Mouse (Mus musculus): ENCODE measurements at regions not wholly inside any gene's neighbourhood (a gene's known extent, or its start where the extent isn't known, plus 50 kb on each side); places are given as distances from the start of the nearest gene placed in this dataset.

DNA sequence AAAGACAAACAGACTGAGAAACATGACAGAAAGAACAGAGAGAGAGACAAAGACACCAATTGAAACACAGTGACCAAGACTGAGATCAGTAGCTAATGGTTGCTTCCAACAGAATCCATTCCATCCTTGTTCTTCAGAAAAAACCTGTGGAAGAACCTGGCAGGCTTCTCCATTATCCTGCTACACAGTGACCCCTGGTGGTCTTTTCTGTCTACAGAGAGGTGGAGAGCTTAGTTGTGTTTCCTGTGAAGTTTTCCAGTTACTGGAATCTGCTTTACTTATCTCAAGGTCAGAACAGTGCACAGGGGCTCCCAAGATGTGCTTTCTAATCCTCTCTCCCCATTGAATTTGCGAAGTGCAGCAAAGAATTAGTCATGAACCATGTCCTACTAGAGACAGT, 339.1 kb upstream of the Msl3l2 start:
- DNase-seq, result peak in 1 of 2 experiments; percentile 69

DNA sequence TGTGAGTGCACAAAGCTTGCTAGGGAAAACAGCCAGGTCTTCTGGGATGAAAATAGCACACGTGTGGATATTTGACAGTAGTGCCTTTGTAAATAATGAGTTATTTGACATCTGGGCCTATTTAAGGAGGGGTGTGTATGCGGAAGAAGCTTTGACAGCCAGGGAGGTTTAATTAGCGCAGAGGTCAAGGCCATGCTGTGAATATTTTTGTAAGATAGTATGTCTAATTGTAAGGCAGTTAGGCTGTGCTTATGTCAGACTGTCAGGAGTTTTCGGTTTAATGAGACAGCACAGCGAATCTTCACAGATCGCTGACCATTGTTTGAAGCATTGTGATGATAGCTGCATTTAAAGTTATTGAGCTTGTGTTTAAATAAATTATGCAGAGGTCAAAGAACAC, 337.1 kb upstream of the Msl3l2 start:
- DNase-seq, result no peak

DNA sequence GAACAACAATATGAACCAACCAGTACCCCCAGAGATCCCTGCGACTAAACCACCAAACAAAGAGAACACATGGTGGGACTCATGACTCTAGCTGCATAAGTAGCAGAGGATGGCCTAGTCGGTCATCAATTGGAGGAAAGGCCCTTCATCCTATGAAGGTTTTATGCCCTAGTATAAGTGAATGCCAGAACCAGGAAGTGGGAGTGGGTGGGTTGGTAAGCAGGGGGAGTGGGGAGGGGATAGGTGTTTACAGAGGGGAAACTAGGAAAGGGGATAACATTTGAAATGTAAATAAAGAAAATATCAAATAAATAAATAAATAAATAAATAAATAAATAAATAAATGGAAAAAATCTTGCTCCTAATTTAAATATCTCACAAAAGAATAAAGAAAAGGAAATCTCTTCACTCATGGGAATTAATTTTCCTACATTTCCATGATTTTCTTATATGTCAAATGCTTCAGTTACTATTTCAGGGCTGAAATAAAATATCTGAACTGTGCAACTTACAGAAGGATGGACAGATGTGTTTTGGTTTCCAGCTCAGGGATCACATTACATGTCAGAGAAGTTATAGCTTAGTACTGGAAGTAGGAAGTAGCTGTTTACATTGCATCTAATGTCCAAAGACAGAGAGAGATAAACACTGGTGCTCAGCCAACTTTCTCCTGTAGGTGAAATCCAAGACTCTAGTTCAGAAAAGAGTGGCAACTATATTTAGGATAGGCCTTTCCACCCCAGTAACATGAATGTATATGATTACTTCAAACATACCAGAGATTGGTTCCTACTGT, 323.8 kb upstream of the Msl3l2 start:
- DNase-seq, result no peak

DNA sequence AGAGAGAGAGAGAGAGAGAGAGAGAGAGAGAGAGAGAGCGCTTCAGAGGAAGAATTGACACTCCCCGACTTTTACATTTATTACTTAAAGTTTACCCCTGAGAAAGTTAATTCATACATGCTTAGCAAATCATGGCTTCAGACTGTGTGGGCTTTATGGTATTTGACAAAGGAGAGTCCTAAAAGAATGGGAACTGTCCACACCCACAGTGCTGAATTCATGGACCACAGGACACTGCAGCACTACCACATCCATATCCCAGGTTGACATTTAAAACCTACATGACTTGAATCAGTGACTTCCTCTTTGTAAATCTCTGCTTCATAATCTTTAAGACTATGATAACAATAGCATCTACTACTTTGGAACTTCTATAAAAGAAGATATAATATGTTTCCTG, 292.8 kb upstream of the Msl3l2 start:
- DNase-seq, result peak in 1 of 2 experiments; percentile 4

DNA sequence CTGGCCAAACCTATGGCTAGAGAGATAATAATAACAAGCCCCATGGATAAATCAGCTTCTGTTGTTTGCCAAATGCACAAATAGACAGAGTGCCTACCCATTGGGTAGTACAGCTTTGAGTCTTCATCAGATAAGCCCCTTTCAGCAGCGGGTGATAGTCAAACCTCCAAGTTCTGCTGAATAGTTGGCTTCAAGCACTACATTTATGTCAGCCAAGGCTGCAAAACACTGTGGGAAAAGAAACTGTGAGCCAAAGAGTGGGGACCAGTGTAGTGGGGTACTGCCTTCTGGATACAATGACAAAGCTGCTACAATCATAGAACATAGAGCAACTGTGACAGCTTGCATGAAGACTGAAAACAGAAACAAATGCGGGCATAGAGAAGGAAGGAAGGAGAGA, 255.4 kb upstream of the Msl3l2 start:
- no peak for DNase-seq

DNA sequence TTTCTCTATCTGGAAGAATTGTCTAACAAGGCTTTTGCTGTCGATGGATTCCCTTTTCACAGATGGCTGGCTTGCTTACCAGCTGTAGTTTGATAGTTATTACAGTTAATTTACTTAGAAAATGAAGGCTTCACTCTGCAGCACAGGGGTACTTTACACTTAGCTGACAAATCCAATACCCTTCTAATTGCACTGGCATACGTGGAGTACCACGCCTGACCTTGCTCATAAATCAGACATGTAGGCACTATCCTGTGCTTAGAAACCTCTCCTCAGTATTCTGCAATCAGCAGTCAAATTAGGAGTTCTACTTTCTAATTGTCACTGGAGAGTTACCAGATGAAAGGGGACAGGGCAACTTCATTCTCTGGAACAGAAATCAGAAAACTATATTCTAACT, 214.1 kb upstream of the Msl3l2 start:
- DNase-seq, result no peak

DNA sequence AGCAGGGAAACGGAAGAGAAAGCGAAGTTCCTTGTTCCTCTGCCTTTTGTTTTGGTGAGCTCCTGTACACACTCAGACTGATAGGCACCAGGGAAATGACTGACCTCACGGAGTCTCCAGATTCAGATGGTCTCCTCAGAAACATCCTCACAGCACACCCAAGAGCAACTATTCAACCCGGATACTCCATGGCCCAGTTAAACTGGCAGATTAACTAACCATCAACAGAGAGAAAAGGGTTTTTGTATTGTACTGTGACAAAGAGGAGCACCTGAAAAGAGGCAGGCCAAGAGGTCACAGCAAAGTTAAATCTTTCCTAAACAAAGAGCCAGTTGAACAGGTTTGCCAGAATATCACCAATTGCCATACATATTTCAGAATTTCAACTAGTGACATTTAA, 177.6 kb upstream of the Msl3l2 start:
- no peak for DNase-seq

DNA sequence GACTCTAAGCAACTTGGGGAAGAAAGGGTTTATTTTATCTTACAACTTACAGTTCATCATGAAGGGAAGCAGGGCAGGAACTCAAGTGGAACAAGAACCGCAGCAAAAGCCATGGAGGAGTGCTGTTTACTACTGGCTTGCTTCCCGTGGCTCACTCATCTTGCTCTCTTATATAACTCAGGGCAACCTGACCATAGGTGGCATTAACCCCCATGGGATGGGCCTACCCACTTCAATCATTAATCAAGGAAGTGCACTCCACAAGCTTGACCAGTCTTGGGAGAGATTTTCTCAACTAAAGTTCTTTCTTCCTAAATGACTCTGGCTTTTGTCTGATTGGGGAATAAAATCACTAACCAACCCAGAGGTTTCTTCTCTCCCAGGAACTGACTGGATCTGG, 172.7 kb upstream of the Msl3l2 start:
- peak; percentile 2 to 55 for DNase-seq

DNA sequence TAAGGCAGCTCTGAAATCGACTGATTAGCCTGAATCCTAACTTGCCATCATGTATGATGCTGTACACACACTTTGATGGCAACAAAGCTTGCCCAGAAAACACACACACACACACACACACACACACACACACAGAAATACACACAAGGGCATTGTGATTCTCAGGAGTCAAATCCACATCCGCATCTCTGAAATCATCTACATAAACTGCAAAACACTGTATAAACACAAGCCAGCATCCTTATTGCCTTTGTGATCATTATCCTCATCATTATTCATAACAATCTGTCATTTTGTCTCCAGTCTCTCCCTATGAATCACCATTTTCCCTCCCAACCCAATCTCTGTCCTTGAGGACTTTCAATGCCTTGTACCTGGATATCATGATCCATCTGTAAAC, 171.3 kb upstream of the Msl3l2 start:
- DNase-seq, result no peak

DNA sequence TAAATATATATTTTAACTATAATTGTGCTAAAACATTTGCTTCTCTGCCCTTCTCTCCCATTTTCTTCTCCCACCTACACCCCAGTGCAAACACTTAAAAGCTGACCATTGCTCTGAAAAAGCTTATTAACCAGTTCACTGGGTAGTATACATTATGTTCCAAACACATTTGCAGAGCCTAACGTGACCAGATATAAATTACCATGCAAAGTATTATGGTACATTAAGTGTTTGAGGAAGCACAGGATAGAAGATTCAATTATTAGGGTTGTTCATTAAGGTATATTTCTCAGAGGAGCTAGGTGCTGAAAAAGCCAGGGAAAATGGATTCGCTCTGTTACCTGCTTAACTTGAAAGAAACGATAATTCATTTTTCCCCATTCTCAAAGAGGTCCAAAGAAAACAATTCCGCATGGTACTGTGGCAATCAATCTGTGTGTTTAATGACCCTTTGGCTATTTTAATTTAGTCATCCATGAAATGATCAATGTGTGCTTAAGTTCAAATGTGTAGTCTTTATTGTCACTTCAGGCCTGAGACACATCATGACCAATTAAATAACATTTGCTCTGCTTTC, 144.0 kb upstream of the Msl3l2 start:
- DNase-seq, result no peak
